Mouse (Mus musculus) cerebellum, adult 8-10 months (tissue): ENCODE measurements around the gene Chst11.

Source experiments
- DNase-seq: peaks from one replicate; pipeline ENCODE4 v3.0.0; 2022

Gene Chst11

DNA sequence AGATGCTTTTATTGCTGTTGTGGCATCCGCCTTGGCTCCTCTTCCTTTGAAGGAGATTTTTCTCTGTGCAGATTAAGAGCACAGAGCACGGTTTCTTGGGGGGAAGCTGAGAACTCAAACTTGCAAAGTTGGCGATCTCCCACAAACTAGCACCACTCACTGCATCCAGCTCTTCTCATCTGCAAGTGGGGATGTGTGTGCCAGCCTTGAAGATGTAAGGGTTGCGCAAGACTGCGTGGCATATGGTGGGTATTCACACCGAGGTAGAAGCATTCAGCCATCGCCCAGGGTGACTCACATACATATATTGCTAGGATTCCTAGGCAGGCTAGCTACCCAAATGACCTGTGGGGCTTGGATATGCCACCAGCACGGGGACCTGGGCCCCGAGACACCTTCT is 52.9 kb downstream of the Chst11 start:
- no peak for DNase-seq

- DNase-seq = no peak
Observed at GRCm38 (mm10) chr10:83039414-83039813, 54.1 kb downstream of the Chst11 start.

DNA sequence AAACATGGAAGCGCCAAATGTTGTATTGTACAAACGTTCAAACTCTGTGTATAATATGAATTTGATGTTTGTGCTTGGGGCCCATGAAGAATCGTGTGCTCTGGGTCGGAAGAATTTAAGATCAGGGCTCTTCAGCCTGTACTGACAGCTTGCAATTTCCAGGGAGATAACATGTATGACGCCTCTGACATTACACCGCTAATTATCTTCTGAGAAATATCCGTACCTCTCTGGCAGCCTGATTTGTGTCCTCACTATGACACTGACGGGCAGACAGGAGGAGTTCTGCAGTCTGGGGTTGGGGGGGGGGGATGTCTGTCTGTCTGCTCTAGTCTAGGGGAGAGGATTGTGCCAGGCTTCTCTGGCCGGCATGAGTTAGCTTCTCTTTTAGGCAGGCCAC is 56.6 kb downstream of the Chst11 start:
- DNase-seq = no peak

GRCm38 (mm10) chr10:83042613-83043477 is 57.5 kb downstream of the Chst11 start:
- no peak for DNase-seq

GRCm38 (mm10) chr10:83043478-83044259 is 58.4 kb downstream of the Chst11 start:
- no peak for DNase-seq

- no peak for DNase-seq
Observed at GRCm38 (mm10) chr10:83049174-83049780, 64.0 kb downstream of the Chst11 start.

- DNase-seq = no peak
Observed at GRCm38 (mm10) chr10:83053886-83054550, 68.7 kb downstream of the Chst11 start.

- no peak for DNase-seq
Observed at GRCm38 (mm10) chr10:83056291-83056690, 71.0 kb downstream of the Chst11 start.

- DNase-seq = no peak
Observed at GRCm38 (mm10) chr10:83056866-83057265, 71.6 kb downstream of the Chst11 start.

GRCm38 (mm10) chr10:83060066-83060782 is 74.9 kb downstream of the Chst11 start:
- DNase-seq = no peak

- peak; percentile 64 for DNase-seq
Observed at GRCm38 (mm10) chr10:83062315-83062714, 77.0 kb downstream of the Chst11 start.

GRCm38 (mm10) chr10:83064796-83065195 is 79.5 kb downstream of the Chst11 start:
- no peak for DNase-seq

GRCm38 (mm10) chr10:83066159-83066558 is 80.9 kb downstream of the Chst11 start:
- DNase-seq = no peak

DNA sequence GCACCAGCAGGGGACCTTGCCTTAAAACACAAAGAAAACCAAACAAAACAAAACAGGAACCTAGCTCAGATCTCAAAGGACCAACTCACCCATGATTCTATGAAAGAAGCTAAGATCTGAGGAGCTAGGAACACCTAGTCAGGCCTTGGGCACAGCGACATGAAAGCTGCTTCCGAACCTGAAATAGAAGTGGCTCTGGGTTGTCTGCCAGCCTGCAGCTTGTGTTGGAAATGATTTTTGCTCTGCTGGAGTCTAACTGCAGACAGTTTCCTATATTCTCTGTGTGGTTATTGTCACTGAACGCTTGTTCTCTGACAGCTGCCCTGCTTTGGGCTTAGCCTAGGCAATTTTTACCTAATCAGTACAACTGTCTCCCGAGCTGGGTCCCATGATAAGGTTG is 82.0 kb downstream of the Chst11 start:
- DNase-seq = no peak

DNA sequence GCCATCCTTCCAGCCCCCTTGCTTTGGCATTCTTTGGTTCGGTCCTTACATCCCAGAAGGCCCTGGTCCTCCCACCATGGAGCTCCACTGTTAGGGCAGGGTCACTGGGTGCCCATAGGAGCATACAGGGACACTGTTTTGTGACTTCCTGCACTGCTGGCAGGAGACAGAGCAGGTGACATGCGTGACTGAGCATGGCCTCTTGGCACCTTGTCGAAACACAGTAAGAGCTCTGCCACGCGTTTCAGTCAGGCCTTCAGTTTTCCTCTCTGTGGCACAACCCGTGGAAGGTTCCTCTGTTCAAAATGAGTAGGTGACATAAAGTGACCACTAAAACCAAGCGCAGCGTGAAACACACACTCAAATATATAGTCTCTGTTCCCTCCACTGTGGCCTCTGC is 83.2 kb downstream of the Chst11 start:
- no peak for DNase-seq

DNA sequence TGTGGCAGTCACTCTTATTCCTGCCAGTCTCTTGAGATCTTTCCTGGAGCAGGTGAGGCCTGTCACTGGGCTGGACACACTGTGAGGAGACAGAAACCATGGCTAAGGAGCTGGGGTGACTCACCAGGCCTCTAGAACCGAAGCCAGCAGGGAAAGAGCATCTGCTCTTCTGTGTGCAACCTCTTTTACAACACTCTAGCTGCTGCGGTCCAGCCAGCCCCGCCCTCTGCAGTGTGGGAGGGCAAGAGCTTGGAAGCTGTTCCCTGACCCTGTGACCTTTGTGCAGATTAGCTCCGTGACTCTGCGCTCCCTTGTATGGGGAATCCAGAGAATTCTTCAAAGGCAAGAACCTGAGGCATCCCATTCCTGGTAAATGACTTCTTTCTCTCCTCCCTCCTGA is 84.5 kb downstream of the Chst11 start:
- DNase-seq = no peak

DNA sequence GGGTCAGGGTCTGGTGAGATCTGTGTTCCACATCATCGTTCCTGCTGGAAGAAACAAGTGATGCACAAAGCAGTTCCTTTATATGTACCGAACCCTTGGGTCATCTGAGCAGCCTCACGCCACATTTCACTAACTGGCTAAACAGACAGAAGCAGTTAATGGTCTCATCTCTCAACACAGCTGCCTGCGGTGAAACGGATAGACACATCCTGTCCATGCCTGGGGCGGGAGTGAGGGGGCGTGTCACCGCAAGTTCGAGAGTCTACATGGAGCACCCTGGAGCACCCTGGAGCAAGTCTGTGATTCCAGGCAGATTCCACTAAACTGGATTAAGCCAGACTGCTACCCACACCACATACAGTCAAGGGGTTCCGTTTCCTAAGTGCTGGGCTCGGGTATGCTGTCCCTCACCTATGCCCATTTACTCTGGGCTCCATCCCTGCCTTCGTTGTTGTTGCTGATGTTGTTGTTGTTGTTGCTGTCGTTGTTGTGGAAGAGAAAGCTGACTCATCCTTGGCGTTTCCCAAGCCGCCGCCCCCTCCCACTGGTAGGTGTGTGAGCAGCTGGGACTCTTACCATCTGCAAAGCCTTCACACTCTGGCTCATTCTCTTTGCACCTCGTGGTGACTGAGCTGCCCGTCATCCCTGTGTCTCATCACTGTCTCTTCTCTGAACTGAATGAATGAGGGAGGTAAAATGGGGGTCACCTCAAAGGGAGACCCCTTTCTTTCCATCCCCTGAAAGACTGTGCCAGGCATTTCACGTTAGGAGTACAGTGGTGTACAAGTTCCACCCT is 86.7 kb downstream of the Chst11 start:
- no peak for DNase-seq

- no peak for DNase-seq
Observed at GRCm38 (mm10) chr10:83073119-83073518, 87.8 kb downstream of the Chst11 start.

DNA sequence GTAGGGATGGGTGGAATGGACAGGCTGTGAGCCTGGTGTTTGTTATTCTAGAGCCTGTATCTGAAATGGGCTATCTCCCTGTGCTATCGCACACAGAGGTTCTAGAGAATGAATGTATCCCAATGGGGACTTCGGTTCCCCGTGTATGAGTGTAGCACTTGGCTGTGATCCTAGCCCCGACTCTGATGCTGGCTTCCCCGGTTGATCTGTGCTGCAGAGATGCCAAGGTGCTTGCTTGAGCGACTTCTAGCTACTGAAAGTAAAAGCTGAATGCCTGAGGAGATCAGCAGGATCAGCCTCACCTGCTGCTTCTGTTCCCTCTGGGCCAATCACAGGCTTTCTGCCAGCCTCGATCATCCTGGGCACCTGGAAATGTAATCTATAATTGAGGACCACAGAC is 91.5 kb downstream of the Chst11 start:
- DNase-seq = no peak

- no peak for DNase-seq
Observed at GRCm38 (mm10) chr10:83078723-83079122, 93.4 kb downstream of the Chst11 start.

- DNase-seq = no peak
Observed at GRCm38 (mm10) chr10:83079755-83080154, 94.5 kb downstream of the Chst11 start.
